Mouse (Mus musculus) olfactory bulb, adult 2 months (tissue): ENCODE results near the gene Sema5a.

ENCODE experiments used
- CTCF ChIP-seq: fragments of 200-500 bp; IDR thresholded peaks from 2 replicates; pipeline ENCODE4 v1.5.1; 2012; ENCODE audit warnings: low read depth, mild to moderate bottlenecking, low read length, moderate library complexity; ENCODE audit not compliant: insufficient read depth
- POLR2A ChIP-seq: fragments of 200-500 bp; IDR thresholded peaks from 2 replicates; pipeline ENCODE4 v1.6.1; 2012; ENCODE audit warnings: mild to moderate bottlenecking, low read depth, low read length, moderate library complexity; ENCODE audit not compliant: insufficient read depth

DNA sequence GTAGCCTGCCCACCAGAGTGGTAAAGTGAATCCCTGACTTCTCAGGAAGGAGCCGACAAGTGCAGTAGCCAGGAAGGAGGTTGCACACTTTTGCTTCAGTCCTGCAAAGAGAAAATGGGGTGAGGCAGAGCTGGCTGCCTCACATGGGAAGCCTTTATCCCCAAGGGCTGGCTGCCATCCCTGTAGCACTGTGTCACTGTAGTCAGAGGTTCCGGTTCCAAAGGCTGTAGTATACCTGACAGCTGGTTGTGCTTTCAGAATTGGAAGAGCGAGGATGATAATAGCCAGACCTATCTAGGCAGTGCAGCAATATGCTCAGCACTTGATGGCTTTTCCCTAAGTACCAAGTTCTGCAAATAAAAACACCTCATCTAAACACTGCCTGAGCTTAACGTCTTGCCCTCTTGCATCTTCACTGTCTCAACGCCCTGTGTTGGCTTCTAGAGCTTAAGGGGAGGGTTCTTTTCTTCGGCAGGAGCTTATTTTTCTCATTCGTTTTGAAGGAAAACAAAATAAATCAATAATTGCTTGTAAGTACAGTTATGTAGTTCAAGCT lies 20.3 kb downstream of the Sema5a start:
- TF ChIP-seq POLR2A (no peak), CTCF (no peak)
